Mouse (Mus musculus) forebrain, embryonic 16.5 days (tissue): ENCODE data around the gene Cplane1. TPM values are rescaled to one million over a fixed set of nuclear protein-coding genes. Genes with fewer than 3 reads are reported as not detected.

Experiments
- ATAC-seq: fragments of 200-750 bp; cut with Nextera tagmentation; 2 replicates; pipeline ENCODE4 v1.8.0; 2017; ENCODE audit warnings: mild to moderate bottlenecking, moderate library complexity
- H3K27ac ChIP-seq: fragments of 300-500 bp; sonication (generic); 2 replicates; pipeline ENCODE4 v1.5.1; 2014; ENCODE audit warnings: low read length, control low read depth
- H3K27me3 ChIP-seq: fragments of 300-500 bp; sonication (generic); replicated peaks from 2 replicates; pipeline ENCODE4 v1.6.1; 2014; ENCODE audit warnings: low read length; ENCODE audit not compliant: control insufficient read depth, insufficient read depth
- H3K36me3 ChIP-seq: fragments of 300-500 bp; sonication (generic); 2 replicates; pipeline ENCODE4 v1.6.1; 2014; ENCODE audit not compliant: control insufficient read depth, insufficient read depth
- H3K4me1 ChIP-seq: fragments of 300-500 bp; sonication (generic); replicated peaks from 2 replicates; pipeline ENCODE4 v1.6.1; 2014; ENCODE audit warnings: low read length; ENCODE audit not compliant: control insufficient read depth, insufficient read depth
- H3K4me2 ChIP-seq: fragments of 300-500 bp; sonication (generic); 2 replicates; pipeline ENCODE4 v1.6.1; 2014; ENCODE audit warnings: mild to moderate bottlenecking, low read length, control low read depth
- H3K4me3 ChIP-seq: fragments of 300-500 bp; sonication (generic); replicated peaks from 2 replicates; pipeline ENCODE4 v1.5.1; 2014; ENCODE audit warnings: mild to moderate bottlenecking, low read length, control low read depth
- H3K9ac ChIP-seq: fragments of 300-500 bp; sonication (generic); replicated peaks from 2 replicates; pipeline ENCODE4 v1.6.1; 2014; ENCODE audit warnings: low read depth, low read length, control low read depth
- H3K9me3 ChIP-seq: fragments of 300-500 bp; sonication (generic); 2 replicates; pipeline ENCODE4 v1.6.1; 2016; ENCODE audit warnings: low read length; ENCODE audit not compliant: control insufficient read depth
- WGBS: fragments of 180-500 bp; shearing (Covaris S2); extraction: QIAGEN DNeasy Blood & Tissue Kit; methylation state at CpG from one replicate; pipeline ENCODE4 v1.1.7; 2014; 5-methylcytosine and 5-hydroxymethylcytosine counted together
- polyA plus RNA-seq: library from polyadenylated mRNA; unstranded; fragments of >200 nt; fragmentation: Nextera tagmentation; extraction: Ambion mirVana; gene quantifications from 2 replicates; pipeline ENCODE4 v1.2.1, GENCODE M21; 2015

The Cplane1 gene
- polyA plus RNA-seq, 1 experiment from 2014 or later: 21.2 TPM

GRCm38 (mm10) chr15:8281701-8282100 lies 112.8 kb downstream of the Cplane1 start:
- no peaks in the 10 kb centered on the region for H3K36me3 ChIP-seq
- 73% methylated on average over 7 of the region's 7 CpGs for WGBS
- H3K27ac ChIP-seq: peak overlapping the region; percentile 6; the same call in 1 of the 2 replicates
- no peaks in the 10 kb centered on the region for H3K9me3 ChIP-seq
- H3K4me3 ChIP-seq: no peak overlapping the region
- peak; percentile 53; the same call in 1 of the 2 replicates for ATAC-seq
- H3K4me1 ChIP-seq: no peaks in the 10 kb centered on the region
- no peak overlapping the region for H3K9ac ChIP-seq
- H3K27me3 ChIP-seq: no peaks in the 10 kb centered on the region
- H3K4me2 ChIP-seq: no peak overlapping the region

- Histone ChIP-seq H3K27ac (no peak overlapping the region), H3K4me3 (no peak overlapping the region), H3K27me3 (no peaks in the 10 kb centered on the region), H3K36me3 (no peaks in the 10 kb centered on the region), H3K9ac (no peak overlapping the region), H3K4me1 (no peaks in the 10 kb centered on the region), H3K4me2 (no peak overlapping the region), H3K9me3 (no peaks in the 10 kb centered on the region)
- 79% methylated on average over 2 of the region's 2 CpGs for WGBS
- ATAC-seq: no peak
Measured at GRCm38 (mm10) chr15:8282155-8282554, 113.2 kb downstream of the Cplane1 start.

GRCm38 (mm10) chr15:8291251-8291650 lies 122.3 kb downstream of the Cplane1 start:
- H3K4me1 ChIP-seq: no peaks in the 10 kb centered on the region
- no peak overlapping the region for H3K9ac ChIP-seq
- no peak; the same call in 1 of the 2 replicates for ATAC-seq
- no peak overlapping the region for H3K4me2 ChIP-seq
- WGBS: 77% methylated on average over 14 of the region's 14 CpGs
- H3K36me3 ChIP-seq: peaks cover 44% of the 10 kb centered on the region
- no peaks in the 10 kb centered on the region for H3K9me3 ChIP-seq
- no peak overlapping the region for H3K4me3 ChIP-seq
- no peaks in the 10 kb centered on the region for H3K27me3 ChIP-seq
- H3K27ac ChIP-seq: no peak overlapping the region

GRCm38 (mm10) chr15:8294150-8294549 lies 125.2 kb downstream of the Cplane1 start:
- ATAC-seq: no peak
- H3K27ac ChIP-seq: no peak overlapping the region
- peaks cover 52% of the 10 kb centered on the region for H3K36me3 ChIP-seq
- WGBS: 93% methylated on average over 6 of the region's 6 CpGs
- no peak overlapping the region for H3K4me2 ChIP-seq
- no peaks in the 10 kb centered on the region for H3K27me3 ChIP-seq
- no peak overlapping the region for H3K4me3 ChIP-seq
- no peak overlapping the region for H3K9ac ChIP-seq
- no peaks in the 10 kb centered on the region for H3K9me3 ChIP-seq
- H3K4me1 ChIP-seq: no peaks in the 10 kb centered on the region

- WGBS: 94% methylated on average over 10 of the region's 10 CpGs
- Histone ChIP-seq H3K4me1 (no peaks in the 10 kb centered on the region), H3K27me3 (no peaks in the 10 kb centered on the region), H3K4me3 (no peak overlapping the region), H3K4me2 (no peak overlapping the region), H3K36me3 (peaks cover 33% of the 10 kb centered on the region), H3K9ac (no peak overlapping the region), H3K27ac (no peak overlapping the region), H3K9me3 (no peaks in the 10 kb centered on the region)
- ATAC-seq: no peak
Measured at GRCm38 (mm10) chr15:8302944-8303343, 134.0 kb downstream of the Cplane1 start.

GRCm38 (mm10) chr15:8305474-8305873 lies 136.6 kb downstream of the Cplane1 start:
- 100% methylated on average over 1 of the region's 1 CpGs for WGBS
- Histone ChIP-seq H3K4me3 (no peak overlapping the region), H3K4me2 (no peak overlapping the region), H3K36me3 (peaks cover 25% of the 10 kb centered on the region), H3K27ac (no peak overlapping the region), H3K27me3 (no peaks in the 10 kb centered on the region), H3K4me1 (no peaks in the 10 kb centered on the region), H3K9me3 (no peaks in the 10 kb centered on the region), H3K9ac (no peak overlapping the region)
- ATAC-seq: no peak

GRCm38 (mm10) chr15:8317381-8317780 lies 148.5 kb downstream of the Cplane1 start:
- Histone ChIP-seq H3K27ac (no peak overlapping the region), H3K4me1 (no peaks in the 10 kb centered on the region), H3K9ac (no peak overlapping the region), H3K9me3 (no peaks in the 10 kb centered on the region), H3K27me3 (no peaks in the 10 kb centered on the region), H3K4me3 (no peak overlapping the region), H3K36me3 (peaks cover 20% of the 10 kb centered on the region), H3K4me2 (no peak overlapping the region)
- 89% methylated on average over 4 of the region's 4 CpGs for WGBS
- ATAC-seq: no peak

GRCm38 (mm10) chr15:8319191-8319590 lies 150.3 kb downstream of the Cplane1 start:
- Histone ChIP-seq H3K36me3 (peaks cover 19% of the 10 kb centered on the region), H3K9me3 (no peaks in the 10 kb centered on the region), H3K27ac (no peak overlapping the region), H3K9ac (no peak overlapping the region), H3K4me3 (no peak overlapping the region), H3K27me3 (no peaks in the 10 kb centered on the region), H3K4me2 (no peak overlapping the region), H3K4me1 (no peaks in the 10 kb centered on the region)
- ATAC-seq: no peak
- 91% methylated on average over 5 of the region's 5 CpGs for WGBS
